Mouse (Mus musculus) gastrocnemius, postnatal 25 days (tissue): ENCODE data around the gene 4930522H14Rik. TPM values are rescaled to one million over a fixed set of nuclear protein-coding genes. Genes with fewer than 3 reads are reported as not detected.

Experiments
- DNase-seq: peaks from one replicate; pipeline ENCODE4 v3.0.0; 2022
- long read RNA-seq, 2 experiments: library from polyadenylated mRNA; stranded (forward); transcript quantifications; one replicate each; pipeline ENCODE4 v2.0.0; 2021
- total RNA-seq, 2 experiments: library from RNA; stranded (reverse); gene quantifications; 1 replicate in 1 of 2; 2 replicates in 1 of 2; pipeline ENCODE4 v1.2.3; 2021

4930522H14Rik gene
- total RNA-seq = not detected
- long read RNA-seq, experiment 1 = 0 reads
- long read RNA-seq, experiment 2 = 0 reads

DNA sequence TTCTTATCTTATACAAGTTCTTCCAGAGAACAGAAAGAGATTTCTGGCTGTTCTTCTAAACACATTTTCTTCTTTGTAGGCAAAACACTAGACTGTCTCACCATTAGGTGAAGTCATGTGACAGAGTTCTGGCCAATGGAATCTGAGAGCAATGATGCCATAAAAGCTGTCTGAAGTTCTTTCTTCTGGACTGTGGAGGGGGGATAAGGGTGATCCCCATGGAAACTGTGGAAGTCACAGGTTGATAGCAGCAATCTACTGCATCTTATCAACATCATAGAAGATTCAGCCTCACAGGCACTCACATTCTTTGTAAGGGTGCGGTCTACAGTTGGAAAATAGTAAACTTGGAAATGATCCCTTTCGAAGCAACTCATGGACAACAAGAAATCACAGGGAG lies at the start of gene 4930522H14Rik:
Gene 4930522H14Rik, minus strand, starts transcription at position 187 of the 400 bp plus-strand sequence.
- DNase-seq = no peak

GRCm38 (mm10) chr4:109578356-109578755 lies 47.3 kb upstream of the 4930522H14Rik start:
- no peak for DNase-seq

DNA sequence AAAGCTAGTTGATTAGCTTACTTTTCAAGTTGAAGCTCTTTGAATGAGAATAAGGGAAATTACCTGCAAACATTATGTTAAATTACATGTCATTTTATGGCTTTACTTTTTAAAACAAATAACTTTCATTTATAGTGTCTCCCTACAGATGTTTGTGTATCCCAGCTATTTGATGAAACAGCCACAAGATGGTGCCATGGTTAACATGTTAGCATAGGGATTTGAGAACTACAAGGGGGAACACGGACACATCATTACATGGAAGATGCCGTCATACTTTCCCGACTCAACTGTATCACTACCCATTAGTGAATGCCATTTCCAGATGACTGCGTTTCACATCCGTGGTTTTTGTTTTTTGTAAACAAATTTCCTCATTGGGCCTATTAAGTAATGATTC lies 45.8 kb upstream of the 4930522H14Rik start:
- DNase-seq = no peak

- DNase-seq = no peak
Measured at GRCm38 (mm10) chr4:109574845-109575244, 43.7 kb upstream of the 4930522H14Rik start.

GRCm38 (mm10) chr4:109574331-109574730 lies 43.2 kb upstream of the 4930522H14Rik start:
- peak; percentile 22 for DNase-seq

DNA sequence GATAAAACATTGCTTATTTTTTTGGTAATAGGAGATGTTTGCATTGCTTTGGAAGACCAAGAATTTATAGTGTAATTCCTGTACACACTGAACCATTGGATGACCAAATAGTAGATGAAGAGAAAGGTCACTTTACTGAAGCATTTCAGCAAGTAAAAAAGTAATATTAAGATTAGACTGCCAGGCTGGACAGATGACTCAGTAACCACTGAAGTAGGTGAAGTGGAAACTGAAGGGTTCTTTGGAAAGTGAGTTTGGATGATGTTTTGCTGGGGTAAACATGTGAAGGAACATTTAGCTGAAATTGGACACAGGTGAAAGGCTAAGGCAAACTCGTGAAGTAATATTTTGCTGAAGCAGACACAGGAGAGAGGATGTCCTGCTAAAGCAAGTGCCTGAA lies 41.5 kb upstream of the 4930522H14Rik start:
- DNase-seq = no peak

GRCm38 (mm10) chr4:109569421-109569820 lies 38.3 kb upstream of the 4930522H14Rik start:
- no peak for DNase-seq

GRCm38 (mm10) chr4:109568959-109569358 lies 37.9 kb upstream of the 4930522H14Rik start:
- DNase-seq = no peak

DNA sequence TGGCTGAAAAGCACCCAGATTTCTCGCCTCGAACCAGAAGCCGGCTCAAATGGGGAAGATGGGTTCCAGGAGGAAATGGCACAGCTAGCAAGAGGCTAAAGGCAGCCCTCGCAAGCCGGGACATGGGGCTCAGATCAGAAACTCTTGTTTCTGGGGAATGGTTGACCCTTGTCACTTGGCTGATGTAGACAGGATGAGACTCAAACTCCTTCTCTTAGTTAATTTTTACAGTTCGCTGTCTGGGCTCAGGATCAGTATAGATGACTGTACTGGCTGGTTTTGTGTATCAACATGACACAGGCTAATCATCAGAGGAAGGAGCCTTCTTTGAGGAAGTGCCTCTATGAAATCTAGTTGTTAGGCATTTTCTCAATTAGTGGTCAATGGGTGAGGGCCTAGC lies 33.6 kb upstream of the 4930522H14Rik start:
- no peak for DNase-seq

GRCm38 (mm10) chr4:109550338-109551150 lies 19.4 kb upstream of the 4930522H14Rik start:
- no peak for DNase-seq

DNA sequence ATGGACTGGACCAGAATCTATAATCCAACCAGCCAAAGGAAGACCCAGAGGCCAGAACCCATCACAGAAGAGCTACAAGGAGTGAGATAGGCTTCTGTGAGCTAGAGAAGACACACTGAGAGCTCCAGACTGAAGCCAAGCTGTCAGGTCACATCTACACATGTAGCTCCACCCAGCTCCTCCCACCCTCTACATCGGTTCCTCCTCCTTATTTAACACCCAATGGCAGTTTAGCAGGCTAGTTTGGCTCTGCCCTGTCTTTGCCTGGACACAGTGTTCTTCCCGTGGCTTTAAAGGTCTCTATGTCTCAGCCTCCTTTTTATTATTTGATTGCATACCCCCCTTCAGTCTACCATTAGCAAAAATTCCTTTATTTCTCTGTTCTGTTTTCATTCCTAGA lies 16.2 kb upstream of the 4930522H14Rik start:
- no peak for DNase-seq

DNA sequence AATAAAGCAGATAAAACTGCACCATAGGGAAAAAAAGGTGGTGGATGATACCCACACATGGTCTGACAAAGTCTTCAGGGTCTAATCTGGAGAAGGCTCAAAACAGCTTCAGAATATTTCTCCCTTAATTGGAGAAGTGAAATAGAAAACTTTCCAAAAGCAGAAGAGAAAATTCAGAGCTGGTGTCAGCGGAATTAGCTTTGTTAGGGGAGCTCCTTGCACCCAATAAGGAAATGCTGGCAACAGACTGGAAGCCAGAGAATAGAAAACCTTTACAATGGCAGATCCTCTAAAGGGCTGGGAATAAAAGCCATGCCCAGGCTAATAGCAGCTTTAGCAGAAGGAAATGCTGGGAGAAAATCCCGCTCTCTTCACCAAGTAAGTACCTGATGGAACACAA lies 15.4 kb upstream of the 4930522H14Rik start:
- DNase-seq = no peak

GRCm38 (mm10) chr4:109530245-109530816 lies 766 bp downstream of the 4930522H14Rik start:
- DNase-seq = no peak

GRCm38 (mm10) chr4:109504885-109505284 lies 26.2 kb downstream of the 4930522H14Rik start:
- peak; percentile 15 for DNase-seq

- no peak for DNase-seq
Measured at GRCm38 (mm10) chr4:109498476-109498875, 32.6 kb downstream of the 4930522H14Rik start.

DNA sequence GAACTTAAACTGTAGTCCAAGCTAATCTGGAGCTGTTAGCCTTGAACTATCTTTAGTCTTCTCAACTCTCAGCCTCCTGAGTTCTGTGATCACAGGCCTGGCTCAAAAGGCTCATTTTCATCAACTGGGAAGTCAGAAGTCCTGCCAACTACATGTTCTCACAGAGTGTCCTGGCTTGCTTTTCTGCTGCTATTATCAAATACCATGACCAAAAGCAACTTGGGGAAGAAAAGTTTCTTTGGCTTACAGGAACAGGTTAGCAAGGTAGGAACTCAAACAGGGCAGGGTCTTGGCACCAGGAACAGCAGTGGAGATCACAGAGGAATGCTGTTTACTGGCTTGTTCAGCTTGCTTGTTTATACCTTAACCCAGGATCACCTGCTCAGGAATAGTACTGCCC lies 37.5 kb downstream of the 4930522H14Rik start:
- no peak for DNase-seq

- no peak for DNase-seq
Measured at GRCm38 (mm10) chr4:109488812-109489211, 42.3 kb downstream of the 4930522H14Rik start.

GRCm38 (mm10) chr4:109484621-109485020 lies 46.5 kb downstream of the 4930522H14Rik start, which contains the start of gene Rnf11:
Rnf11 (minus strand) TSS chr4:109484728.
- no peak for DNase-seq

DNA sequence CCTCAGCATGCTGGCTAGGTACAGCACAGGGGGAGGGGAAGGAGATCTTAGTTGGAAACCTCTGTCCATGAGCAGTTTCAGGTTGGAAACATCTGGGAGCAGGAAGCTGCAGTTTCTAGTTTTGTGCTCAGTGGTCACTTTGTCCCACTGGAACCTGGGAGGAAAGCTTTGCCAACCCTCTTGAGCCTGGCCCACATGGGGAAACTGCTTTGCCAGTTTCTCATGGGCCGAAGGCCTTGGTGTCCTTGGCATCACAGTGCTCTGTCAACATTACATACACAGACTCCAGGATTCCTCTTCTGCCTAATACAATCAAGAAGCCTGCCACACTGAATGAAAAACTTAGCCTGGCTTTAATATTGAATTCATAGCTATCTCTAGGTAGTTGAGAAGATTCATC lies 48.4 kb downstream of the 4930522H14Rik start:
- DNase-seq = no peak

DNA sequence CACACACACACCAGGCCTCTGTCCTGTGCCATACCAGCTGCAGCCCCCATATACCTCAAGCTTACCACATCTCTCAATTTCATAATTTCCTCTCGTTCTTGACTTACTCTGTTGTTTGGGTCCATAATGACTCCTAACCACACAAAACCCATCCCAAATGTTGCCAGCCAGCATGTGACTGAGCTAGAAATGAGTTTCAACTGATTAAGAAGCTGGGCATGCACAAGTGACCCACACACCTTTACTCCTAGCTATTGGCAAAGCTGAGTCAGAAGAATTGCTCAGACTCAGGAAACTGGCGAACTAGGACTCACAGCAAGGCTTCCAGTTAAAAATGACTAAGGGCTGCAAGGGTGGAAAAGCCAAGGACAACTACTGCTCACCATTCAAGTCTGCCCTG lies 49.7 kb downstream of the 4930522H14Rik start:
- no peak for DNase-seq

- no peak for DNase-seq
Measured at GRCm38 (mm10) chr4:109477454-109477853, 53.6 kb downstream of the 4930522H14Rik start.

GRCm38 (mm10) chr4:109476554-109477014 lies 54.5 kb downstream of the 4930522H14Rik start:
- DNase-seq = peak; percentile 92
